Mouse (Mus musculus) MEL (cell line): Measurements from ENCODE around the gene Vav3. TPM values are rescaled to one million over a fixed set of nuclear protein-coding genes. Genes with fewer than 3 reads are reported as not detected.

ENCODE experiments used
- DNase-seq: peaks from one replicate; pipeline ENCODE4 v3.0.0; 2011; ENCODE audit warnings: low read depth, low spot score
- H3K27ac ChIP-seq: 2 replicates; pipeline ENCODE4 v1.5.1; 2012; ENCODE audit warnings: low read depth, mild to moderate bottlenecking, control low read depth, low read length, moderate library complexity; ENCODE audit not compliant: control insufficient read depth
- H3K27me3 ChIP-seq, 2 experiments: fragments of 150-350 bp in 1 of 2; sonication (generic) in 1 of 2; 2 replicates each; pipeline ENCODE4 v1.6.1; 2012; ENCODE audit warnings: low read length in 2 of 2, mild to moderate bottlenecking in 2 of 2, improper control_type of control experiment in 1 of 2, moderate library complexity in 1 of 2; ENCODE audit not compliant: insufficient read depth in 2 of 2, control insufficient read depth in 1 of 2
- H3K36me3 ChIP-seq, 2 experiments: 2 replicates each; pipeline ENCODE4 v1.6.1; 2012 to 2014; ENCODE audit warnings: low read length in 2 of 2, improper control_type of control experiment in 1 of 2, inconsistent platforms in 1 of 2, mild to moderate bottlenecking in 1 of 2; ENCODE audit not compliant: insufficient read depth in 2 of 2, control insufficient read depth in 1 of 2
- H3K4me1 ChIP-seq, 2 experiments: fragments of 150-350 bp in 1 of 2; sonication (generic) in 1 of 2; 2 replicates each; pipeline ENCODE4 v1.6.1; 2012; ENCODE audit warnings: low read length in 2 of 2, improper control_type of control experiment in 1 of 2, mild to moderate bottlenecking in 1 of 2; ENCODE audit not compliant: insufficient read depth in 2 of 2, control insufficient read depth in 1 of 2
- H3K4me3 ChIP-seq, 2 experiments: fragments of 150-350 bp in 1 of 2; sonication (generic) in 1 of 2; 2 replicates each; pipeline ENCODE4 v1.5.1; 2012; ENCODE audit warnings: low read depth in 2 of 2, low read length in 2 of 2, mild to moderate bottlenecking in 2 of 2, moderate library complexity in 2 of 2, control low read depth in 1 of 2, improper control_type of control experiment in 1 of 2; ENCODE audit not compliant: control insufficient read depth in 1 of 2, insufficient read depth in 1 of 2
- H3K79me2 ChIP-seq: 2 replicates; pipeline ENCODE4 v1.6.1; 2012; ENCODE audit warnings: mild to moderate bottlenecking, low read length, moderate library complexity; ENCODE audit not compliant: control insufficient read depth, poor library complexity, insufficient read depth
- H3K9ac ChIP-seq: 2 replicates; pipeline ENCODE4 v1.6.1; 2012; ENCODE audit warnings: low read depth, mild to moderate bottlenecking, control low read depth, low read length, moderate library complexity; ENCODE audit not compliant: control insufficient read depth, poor library complexity, severe bottlenecking
- H3K9me3 ChIP-seq: fragments of 150-350 bp; sonication (generic); replicated peaks from 2 replicates; pipeline ENCODE4 v1.6.1; 2012; ENCODE audit warnings: mild to moderate bottlenecking, low read length, improper control_type of control experiment, moderate library complexity; ENCODE audit not compliant: insufficient read depth
- CHD2 ChIP-seq: IDR thresholded peaks from 2 replicates; pipeline ENCODE4 v1.6.1; 2011; ENCODE audit warnings: low read length, improper control_type of control experiment
- CTCF ChIP-seq, 3 experiments: IDR thresholded peaks in 2 of 3; conservative IDR thresholded peaks in 1 of 3; 2 replicates each; pipeline ENCODE4 v1.5.1; 2011 to 2012; ENCODE audit warnings: low read length in 3 of 3, low read depth in 2 of 3, mild to moderate bottlenecking in 2 of 3, improper control_type of control experiment in 1 of 3, inconsistent platforms in 1 of 3, mixed read lengths in 1 of 3, moderate library complexity in 1 of 3; ENCODE audit not compliant: control insufficient read depth in 1 of 3, insufficient read depth in 1 of 3, poor library complexity in 1 of 3, severe bottlenecking in 1 of 3
- ETS1 ChIP-seq: IDR thresholded peaks from 2 replicates; pipeline ENCODE4 v1.6.1; 2012; ENCODE audit warnings: low read depth, mild to moderate bottlenecking, inconsistent platforms, low read length, improper control_type of control experiment, moderate library complexity
- GABPA ChIP-seq: IDR thresholded peaks from 2 replicates; pipeline ENCODE4 v1.6.1; 2012; ENCODE audit warnings: low read depth, mild to moderate bottlenecking, inconsistent platforms, low read length, improper control_type of control experiment, moderate library complexity
- GATA1 ChIP-seq: IDR thresholded peaks from 2 replicates; pipeline ENCODE4 v1.6.1; 2011; ENCODE audit warnings: low read depth, low read length, improper control_type of control experiment
- HCFC1 ChIP-seq: IDR thresholded peaks from 2 replicates; pipeline ENCODE4 v1.6.1; 2012; ENCODE audit warnings: low read depth, mild to moderate bottlenecking, inconsistent platforms, low read length, improper control_type of control experiment, moderate library complexity
- JUND ChIP-seq: IDR thresholded peaks from 2 replicates; pipeline ENCODE4 v1.6.1; 2011; ENCODE audit warnings: low read depth, mild to moderate bottlenecking, improper control_type of control experiment, low read length
- MAFK ChIP-seq: IDR thresholded peaks from 2 replicates; pipeline ENCODE4 v1.6.1; 2011; ENCODE audit warnings: low read depth, mild to moderate bottlenecking, low read length, improper control_type of control experiment, borderline replicate concordance
- MAZ ChIP-seq: IDR thresholded peaks from 2 replicates; pipeline ENCODE4 v1.6.1; 2012; ENCODE audit warnings: low read depth, mild to moderate bottlenecking, inconsistent platforms, low read length, improper control_type of control experiment
- MEF2A ChIP-seq: IDR thresholded peaks from 2 replicates; pipeline ENCODE4 v1.6.1; 2014; ENCODE audit warnings: low read depth, mild to moderate bottlenecking, inconsistent platforms, low read length, improper control_type of control experiment; ENCODE audit not compliant: poor library complexity, insufficient replicate concordance, severe bottlenecking; ENCODE audit errors: extremely low read depth
- MXI1 ChIP-seq: IDR thresholded peaks from 2 replicates; pipeline ENCODE4 v1.6.1; 2011; ENCODE audit warnings: mild to moderate bottlenecking, low read depth, low read length, improper control_type of control experiment
- MYC ChIP-seq: IDR thresholded peaks from 2 replicates; pipeline ENCODE4 v1.6.1; 2011; ENCODE audit warnings: low read depth, mild to moderate bottlenecking, low read length, improper control_type of control experiment, moderate library complexity
- NELFE ChIP-seq: IDR thresholded peaks from 2 replicates; pipeline ENCODE4 v1.6.1; 2011; ENCODE audit warnings: low read depth, low read length, improper control_type of control experiment
- POLR2AphosphoS2 ChIP-seq: IDR thresholded peaks from 2 replicates; pipeline ENCODE4 v1.6.1; 2011; ENCODE audit warnings: low read length, improper control_type of control experiment
- POLR2AphosphoS5 ChIP-seq: IDR thresholded peaks from 2 replicates; pipeline ENCODE4 v1.6.1; 2012; ENCODE audit warnings: low read depth, borderline replicate concordance, mild to moderate bottlenecking, inconsistent platforms, low read length, moderate library complexity, mixed read lengths
- RCOR1 ChIP-seq: IDR thresholded peaks from 2 replicates; pipeline ENCODE4 v1.6.1; 2012; ENCODE audit warnings: low read depth, mild to moderate bottlenecking, inconsistent platforms, low read length, improper control_type of control experiment
- TAL1 ChIP-seq: IDR thresholded peaks from 2 replicates; pipeline ENCODE4 v1.6.1; 2012; ENCODE audit warnings: mild to moderate bottlenecking, inconsistent platforms, low read length, moderate library complexity, mixed read lengths
- TCF12 ChIP-seq: IDR thresholded peaks from 2 replicates; pipeline ENCODE4 v1.6.1; 2014; ENCODE audit warnings: low read depth, mild to moderate bottlenecking, inconsistent platforms, low read length, improper control_type of control experiment, moderate library complexity
- ZC3H11A ChIP-seq: IDR thresholded peaks from 2 replicates; pipeline ENCODE4 v1.6.1; 2012; ENCODE audit warnings: low read depth, mild to moderate bottlenecking, inconsistent platforms, low read length, improper control_type of control experiment
- ZMIZ1 ChIP-seq: IDR thresholded peaks from 2 replicates; pipeline ENCODE4 v1.6.1; 2012; ENCODE audit warnings: low read depth, mild to moderate bottlenecking, inconsistent platforms, low read length, improper control_type of control experiment, moderate library complexity
- ZNF384 ChIP-seq: IDR thresholded peaks from 2 replicates; pipeline ENCODE4 v1.6.1; 2012; ENCODE audit warnings: low read depth, mild to moderate bottlenecking, inconsistent platforms, low read length, improper control_type of control experiment
- polyA plus RNA-seq, 2 experiments: library from polyadenylated mRNA; stranded (reverse) in 1 of 2; unstranded in 1 of 2; fragments of >175 nt in 1 of 2; fragments of >200 nt in 1 of 2; gene quantifications; 2 replicates each; pipeline versions ENCODE4 v1.2.1 to v1.2.4; 2012; ENCODE audit warnings: low replicate concordance in 2 of 2, low read depth in 1 of 2; ENCODE audit not compliant: insufficient read length in 2 of 2, insufficient read depth in 1 of 2, missing spikeins in 1 of 2
- total RNA-seq: library from RNA; depleted of rRNA; stranded (reverse); fragments of 300-350 nt; gene quantifications from 2 replicates; pipeline ENCODE4 v1.2.3, GENCODE M21; 2012

Vav3 gene
- total and polyA plus RNA-seq, 3 experiments = not detected

- Histone ChIP-seq H3K9me3 (no peaks in the 10 kb centered on the region), H3K27me3 (no peaks in the 10 kb centered on the region), H3K36me3 (no peaks in the 10 kb centered on the region), H3K9ac (no peak overlapping the region), H3K4me3 (no peak overlapping the region), H3K4me1 (no peaks in the 10 kb centered on the region), H3K79me2 (no peaks in the 10 kb centered on the region), H3K27ac (no peak overlapping the region)
- TF ChIP-seq ZNF384 (no peak), JUND (no peak), GATA1 (no peak), TAL1 (no peak), MAZ (no peak), NELFE (no peak), CTCF (IDR thresholded peaks at IDR 0.05 in 2 of 3, conservative IDR thresholded peaks at IDR 0.05 in 1 of 3; ENCODE audit: control insufficient read depth in 1 of 3, insufficient read depth in 1 of 3, low read depth in 2 of 3, low read length in 3 of 3, poor library complexity in 1 of 3, severe bottlenecking in 1 of 3) (no peak), ETS1 (no peak), TCF12 (no peak), MAFK (no peak), GABPA (no peak)
- no peak for DNase-seq
Measured at GRCm38 (mm10) chr3:109509784-109510183, 169.3 kb downstream of the Vav3 start.

- no peak for DNase-seq
- no peaks in the 10 kb centered on the region for H3K4me1 ChIP-seq
- no peaks in the 10 kb centered on the region for H3K36me3 ChIP-seq
- H3K4me3 ChIP-seq = no peak overlapping the region
- no peaks in the 10 kb centered on the region for H3K9me3 ChIP-seq
- H3K27ac ChIP-seq = no peak overlapping the region
- no peaks in the 10 kb centered on the region for H3K79me2 ChIP-seq
- TF ChIP-seq GABPA (no peak), MEF2A (no peak), RCOR1 (no peak), NELFE (no peak), MXI1 (no peak), POLR2AphosphoS2 (no peak), POLR2AphosphoS5 (no peak), GATA1 (no peak), TCF12 (no peak), ZC3H11A (no peak), MYC (no peak), ZMIZ1 (no peak), MAFK (no peak), CHD2 (no peak), HCFC1 (no peak), ZNF384 (no peak)
- H3K27me3 ChIP-seq = no peaks in the 10 kb centered on the region
- H3K9ac ChIP-seq = no peak overlapping the region
Measured at GRCm38 (mm10) chr3:109511849-109512248, 171.4 kb downstream of the Vav3 start.
